Mouse (Mus musculus): ENCODE results near the gene Abcf1. TPM values are rescaled to one million over a fixed set of nuclear protein-coding genes. Genes with fewer than 3 reads are reported as not detected.

Abcf1 gene
- polyA plus RNA-seq (2017; shearing (Covaris generic)) = 138 TPM

GRCm38 (mm10) chr17:35969418-35970389, at the start of gene Abcf1:
Abcf1 (minus strand) TSS chr17:35969761.

GRCm38 (mm10) chr17:35979401-35980362, 10.1 kb upstream of the Abcf1 start, which contains the start of the genes Gnl1 and Prr3:
Gnl1 (plus strand) TSS chr17:35979851.
Prr3 (minus strand) TSS chr17:35980236.

GRCm38 (mm10) chr17:35916297-35917142, 53.0 kb downstream of the Abcf1 start, which contains the start of the genes Mrps18b and Ppp1r10:
Mrps18b (minus strand) TSS chr17:35916389.
Ppp1r10 (plus strand) TSS chr17:35916434.

GRCm38 (mm10) chr17:35909919-35910369, 59.6 kb downstream of the Abcf1 start, which contains the start of gene Atat1:
Atat1 (minus strand) TSS chr17:35910075.

Other genes with a start within 250 kb of the Abcf1 start
- gene Ier3, start 148.1 kb downstream of the Abcf1 start, polyA plus RNA-seq (2017; shearing (Covaris generic)) = 50.6 TPM
- 65.4 TPM for gene Flot1, start 146.5 kb downstream of the Abcf1 start, polyA plus RNA-seq (2017; shearing (Covaris generic))
- gene Tubb5, start 131.5 kb downstream of the Abcf1 start, polyA plus RNA-seq (2017; shearing (Covaris generic)) = 65.8 TPM
- gene Mdc1, start 128.2 kb downstream of the Abcf1 start, polyA plus RNA-seq (2017; shearing (Covaris generic)) = 9.3 TPM
- 33.0 TPM for gene Nrm, start 108.4 kb downstream of the Abcf1 start, polyA plus RNA-seq (2017; shearing (Covaris generic))
- gene Ppp1r18, start 104.2 kb downstream of the Abcf1 start, polyA plus RNA-seq (2017; shearing (Covaris generic)) = 388 TPM
- gene Dhx16, start 89.9 kb downstream of the Abcf1 start, polyA plus RNA-seq (2017; shearing (Covaris generic)) = 63.9 TPM
- 37.3 TPM for gene 2310061I04Rik, start 72.3 kb downstream of the Abcf1 start, polyA plus RNA-seq (2017; shearing (Covaris generic))
- gene Atat1, start 59.7 kb downstream of the Abcf1 start, polyA plus RNA-seq (2017; shearing (Covaris generic)) = 6.7 TPM
- 96.6 TPM for gene Mrps18b, start 53.4 kb downstream of the Abcf1 start, polyA plus RNA-seq (2017; shearing (Covaris generic))
- gene Ppp1r10, start 53.3 kb downstream of the Abcf1 start, polyA plus RNA-seq (2017; shearing (Covaris generic)) = 52.3 TPM
- 69.5 TPM for gene Gnl1, start 10.1 kb upstream of the Abcf1 start, polyA plus RNA-seq (2017; shearing (Covaris generic))
- 27.8 TPM for gene Prr3, start 10.5 kb upstream of the Abcf1 start, polyA plus RNA-seq (2017; shearing (Covaris generic))
- gene H2-T24, start 50.8 kb upstream of the Abcf1 start, polyA plus RNA-seq (2017; shearing (Covaris generic)) = 7.9 TPM
- gene H2-T23, start 63.1 kb upstream of the Abcf1 start, polyA plus RNA-seq (2017; shearing (Covaris generic)) = 468 TPM
- gene H2-T22, start 73.0 kb upstream of the Abcf1 start, polyA plus RNA-seq (2017; shearing (Covaris generic)) = 180 TPM
- 0.69 TPM for gene Gm6034, start 73.2 kb upstream of the Abcf1 start, polyA plus RNA-seq (2017; shearing (Covaris generic))
- gene Gm11127, start 88.6 kb upstream of the Abcf1 start, polyA plus RNA-seq (2017; shearing (Covaris generic)) = not detected
- gene Gm19684, start 151.9 kb upstream of the Abcf1 start, polyA plus RNA-seq (2017; shearing (Covaris generic)) = 1.3 TPM
- gene Gm7030, start 159.7 kb upstream of the Abcf1 start, polyA plus RNA-seq (2017; shearing (Covaris generic)) = not detected
- gene Gm8909, start 198.8 kb upstream of the Abcf1 start, polyA plus RNA-seq (2017; shearing (Covaris generic)) = 12.2 TPM
- 0.96 TPM for gene H2-T3, start 220.5 kb upstream of the Abcf1 start, polyA plus RNA-seq (2017; shearing (Covaris generic))

All from effector memory CD4-positive, alpha-beta T cell, adult 7 months (primary cell).